Mouse (Mus musculus) heart, adult 9 months (tissue): Measurements from ENCODE around the gene Fank1.
A peak's percentile ranks its signal among the peaks of the same experiment; 100 is the strongest.
"Not testable (repeated sequence)": the region's sequence is repeated elsewhere in the genome, so short reads cannot be mapped to it uniquely, and the experiment has no call there.

Source experiments
- DNase-seq, 2 experiments: peaks; one replicate each; pipeline ENCODE4 v3.0.0; 2022; ENCODE audit warnings: low spot score in 2 of 2

Gene Fank1

GRCm38 (mm10) chr7:133829579-133829978 lies 52.9 kb downstream of the Fank1 start:
- no peak for DNase-seq

GRCm38 (mm10) chr7:133839546-133839945 lies 62.9 kb downstream of the Fank1 start:
- no peak for DNase-seq

- DNase-seq: no peak
Measured at GRCm38 (mm10) chr7:133842079-133842478, 65.4 kb downstream of the Fank1 start.

- DNase-seq: no peak
Measured at GRCm38 (mm10) chr7:133847175-133847574, 70.5 kb downstream of the Fank1 start.

GRCm38 (mm10) chr7:133848180-133848579 lies 71.5 kb downstream of the Fank1 start:
- DNase-seq: no peak

- no peak for DNase-seq
Measured at GRCm38 (mm10) chr7:133850735-133851134, 74.1 kb downstream of the Fank1 start.

- peak; percentile 32 to 56 for DNase-seq
Measured at GRCm38 (mm10) chr7:133856278-133856677, 79.6 kb downstream of the Fank1 start.

GRCm38 (mm10) chr7:133858506-133858905 lies 81.8 kb downstream of the Fank1 start:
- DNase-seq: no peak

- no peak for DNase-seq
Measured at GRCm38 (mm10) chr7:133859548-133859947, 82.9 kb downstream of the Fank1 start.

- DNase-seq: no peak
Measured at GRCm38 (mm10) chr7:133862233-133862632, 85.6 kb downstream of the Fank1 start.

GRCm38 (mm10) chr7:133862723-133863122 lies 86.1 kb downstream of the Fank1 start:
- no peak for DNase-seq

GRCm38 (mm10) chr7:133863151-133863550 lies 86.5 kb downstream of the Fank1 start:
- no peak for DNase-seq

GRCm38 (mm10) chr7:133863684-133864083 lies 87.0 kb downstream of the Fank1 start:
- no peak for DNase-seq

GRCm38 (mm10) chr7:133870265-133870664 lies 93.6 kb downstream of the Fank1 start:
- DNase-seq: no peak

- no peak for DNase-seq
Measured at GRCm38 (mm10) chr7:133872701-133873100, 96.0 kb downstream of the Fank1 start.

GRCm38 (mm10) chr7:133876139-133876538 lies 99.5 kb downstream of the Fank1 start:
- DNase-seq: no peak

GRCm38 (mm10) chr7:133876646-133877342 lies 100.1 kb downstream of the Fank1 start:
- DNase-seq: no peak

- no peak for DNase-seq
Measured at GRCm38 (mm10) chr7:133879761-133880160, 103.1 kb downstream of the Fank1 start.

GRCm38 (mm10) chr7:133884759-133885431 lies 108.2 kb downstream of the Fank1 start:
- DNase-seq: not testable (repeated sequence)

GRCm38 (mm10) chr7:133888926-133889920 lies 112.6 kb downstream of the Fank1 start:
- peak; percentile 52 to 64 for DNase-seq

- no peak for DNase-seq
Measured at GRCm38 (mm10) chr7:133889986-133890385, 113.3 kb downstream of the Fank1 start.

- no peak for DNase-seq
Measured at GRCm38 (mm10) chr7:133891298-133891697, 114.6 kb downstream of the Fank1 start.
